Mouse (Mus musculus): Measurements from ENCODE around the gene Lta. TPM values are rescaled to one million over a fixed set of nuclear protein-coding genes. Genes with fewer than 3 reads are reported as not detected.

Lta gene
- polyA plus RNA-seq, 1 experiment from 2014 or later = 0.26 TPM

GRCm38 (mm10) chr17:35232659-35233058 is 27.5 kb upstream of the Lta start:
- 68% methylated on average over 5 of the region's 5 CpGs for WGBS
- H3K4me2 ChIP-seq = peak overlapping the region; percentile 71; the same call in 1 of the 2 replicates
- H3K4me3 ChIP-seq (ENCODE audit: low read depth, low read length) = no peak overlapping the region
- no peaks in the 10 kb centered on the region for H3K9me3 ChIP-seq (ENCODE audit: low read depth, low read length)
- ATAC-seq (ENCODE audit: insufficient read depth) (no peak), DNase-seq (no peak)
- H3K27ac ChIP-seq (ENCODE audit: low read depth) = peak overlapping the region; percentile 85; the same call in 1 of the 2 replicates
- peaks cover 13% of the 10 kb centered on the region; the same call in 1 of the 2 replicates for H3K4me1 ChIP-seq (ENCODE audit: insufficient read depth)
- no peak overlapping the region for H3K9ac ChIP-seq
- H3K27me3 ChIP-seq (ENCODE audit: insufficient read depth, low read length) = no peaks in the 10 kb centered on the region
- H3K36me3 ChIP-seq (ENCODE audit: insufficient read depth) = peaks cover 42% of the 10 kb centered on the region
- TF ChIP-seq CTCF (IDR thresholded peaks at IDR 0.05; ENCODE audit: low read depth) = no peak

- no peaks in the 10 kb centered on the region for H3K9me3 ChIP-seq (ENCODE audit: low read depth, low read length)
- ATAC-seq (ENCODE audit: insufficient read depth) (no peak), DNase-seq (peak; percentile 95)
- H3K9ac ChIP-seq = no peak overlapping the region
- H3K27ac ChIP-seq (ENCODE audit: low read depth) = no peak overlapping the region
- H3K4me2 ChIP-seq = no peak overlapping the region
- TF ChIP-seq CTCF (IDR thresholded peaks at IDR 0.05; ENCODE audit: low read depth) = peak; percentile 92
- H3K4me1 ChIP-seq (ENCODE audit: insufficient read depth) = peaks cover 13% of the 10 kb centered on the region; the same call in 1 of the 2 replicates
- no peak overlapping the region for H3K4me3 ChIP-seq (ENCODE audit: low read depth, low read length)
- H3K27me3 ChIP-seq (ENCODE audit: insufficient read depth, low read length) = no peaks in the 10 kb centered on the region
- WGBS = 14% methylated on average over 12 of the region's 12 CpGs
- H3K36me3 ChIP-seq (ENCODE audit: insufficient read depth) = peaks cover 45% of the 10 kb centered on the region
Observed at GRCm38 (mm10) chr17:35232043-35232442, 26.9 kb upstream of the Lta start.

- H3K27me3 ChIP-seq (ENCODE audit: insufficient read depth, low read length) = no peaks in the 10 kb centered on the region
- no peaks in the 10 kb centered on the region for H3K9me3 ChIP-seq (ENCODE audit: low read depth, low read length)
- no peak overlapping the region for H3K4me2 ChIP-seq
- peaks cover 46% of the 10 kb centered on the region for H3K36me3 ChIP-seq (ENCODE audit: insufficient read depth)
- DNase-seq = no peak
- peak overlapping the region; percentile 13; the same call in 1 of the 2 replicates for H3K9ac ChIP-seq
- no peak for ATAC-seq (ENCODE audit: insufficient read depth)
- H3K4me3 ChIP-seq (ENCODE audit: low read depth, low read length) = no peak overlapping the region
- 90% methylated on average over 10 of the region's 10 CpGs for WGBS
- TF ChIP-seq CTCF (IDR thresholded peaks at IDR 0.05; ENCODE audit: low read depth) = no peak
- no peak overlapping the region for H3K27ac ChIP-seq (ENCODE audit: low read depth)
- peaks cover 13% of the 10 kb centered on the region; the same call in 1 of the 2 replicates for H3K4me1 ChIP-seq (ENCODE audit: insufficient read depth)
Observed at GRCm38 (mm10) chr17:35231022-35231421, 25.9 kb upstream of the Lta start.

- H3K27ac ChIP-seq (ENCODE audit: low read depth) = no peak overlapping the region
- H3K36me3 ChIP-seq (ENCODE audit: insufficient read depth) = peaks cover 52% of the 10 kb centered on the region
- H3K4me2 ChIP-seq = no peak overlapping the region
- H3K4me1 ChIP-seq (ENCODE audit: insufficient read depth) = no peaks in the 10 kb centered on the region
- H3K9ac ChIP-seq = no peak overlapping the region
- 0 out of 2 replicates have a peak, but pooled peaks have one; percentile 5 for TF ChIP-seq CTCF (IDR thresholded peaks at IDR 0.05; ENCODE audit: low read depth)
- ATAC-seq (ENCODE audit: insufficient read depth) (no peak), DNase-seq (peak; percentile 37)
- no peaks in the 10 kb centered on the region for H3K27me3 ChIP-seq (ENCODE audit: insufficient read depth, low read length)
- H3K4me3 ChIP-seq (ENCODE audit: low read depth, low read length) = no peak overlapping the region
- 72% methylated on average over 14 of the region's 14 CpGs for whole genome bisulfite sequencing
- H3K9me3 ChIP-seq (ENCODE audit: low read depth, low read length) = no peaks in the 10 kb centered on the region
Observed at GRCm38 (mm10) chr17:35226561-35227046, 21.5 kb upstream of the Lta start.

- DNase-seq = no peak
- Histone ChIP-seq H3K36me3 (ENCODE audit: insufficient read depth) (peaks cover 48% of the 10 kb centered on the region), H3K9ac (no peak overlapping the region), H3K4me3 (ENCODE audit: low read depth, low read length) (no peak overlapping the region), H3K27ac (ENCODE audit: low read depth) (no peak overlapping the region), H3K4me1 (ENCODE audit: insufficient read depth) (no peaks in the 10 kb centered on the region), H3K4me2 (no peak overlapping the region), H3K9me3 (ENCODE audit: low read depth, low read length) (no peaks in the 10 kb centered on the region), H3K27me3 (ENCODE audit: insufficient read depth, low read length) (no peaks in the 10 kb centered on the region)
- ATAC-seq (ENCODE audit: insufficient read depth) = no peak
- WGBS = 94% methylated on average over 5 of the region's 5 CpGs
- TF ChIP-seq CTCF (IDR thresholded peaks at IDR 0.05; ENCODE audit: low read depth) = no peak
Observed at GRCm38 (mm10) chr17:35225456-35225855, 20.3 kb upstream of the Lta start.

GRCm38 (mm10) chr17:35224641-35225040 is 19.5 kb upstream of the Lta start:
- no peaks in the 10 kb centered on the region for H3K27me3 ChIP-seq (ENCODE audit: insufficient read depth, low read length)
- H3K4me3 ChIP-seq (ENCODE audit: low read depth, low read length) = no peak overlapping the region
- peaks cover 50% of the 10 kb centered on the region for H3K36me3 ChIP-seq (ENCODE audit: insufficient read depth)
- no peaks in the 10 kb centered on the region for H3K4me1 ChIP-seq (ENCODE audit: insufficient read depth)
- DNase-seq (no peak), ATAC-seq (ENCODE audit: insufficient read depth) (no peak)
- no peak overlapping the region for H3K27ac ChIP-seq (ENCODE audit: low read depth)
- no peak overlapping the region for H3K4me2 ChIP-seq
- no peak overlapping the region for H3K9ac ChIP-seq
- WGBS = 96% methylated on average over 4 of the region's 4 CpGs
- TF ChIP-seq CTCF (IDR thresholded peaks at IDR 0.05; ENCODE audit: low read depth) = no peak
- no peaks in the 10 kb centered on the region for H3K9me3 ChIP-seq (ENCODE audit: low read depth, low read length)

GRCm38 (mm10) chr17:35222299-35222698 is 17.1 kb upstream of the Lta start:
- no peak overlapping the region for H3K4me3 ChIP-seq (ENCODE audit: low read depth, low read length)
- H3K27me3 ChIP-seq (ENCODE audit: insufficient read depth, low read length) = no peaks in the 10 kb centered on the region
- TF ChIP-seq CTCF (IDR thresholded peaks at IDR 0.05; ENCODE audit: low read depth) = no peak; the same call in 1 of the 2 replicates
- no peaks in the 10 kb centered on the region for H3K4me1 ChIP-seq (ENCODE audit: insufficient read depth)
- ATAC-seq (ENCODE audit: insufficient read depth) = no peak
- H3K27ac ChIP-seq (ENCODE audit: low read depth) = peak overlapping the region; percentile 52; the same call in 1 of the 2 replicates
- H3K4me2 ChIP-seq = no peak overlapping the region
- 57% methylated on average over 6 of the region's 6 CpGs for WGBS
- H3K9me3 ChIP-seq (ENCODE audit: low read depth, low read length) = no peaks in the 10 kb centered on the region
- H3K36me3 ChIP-seq (ENCODE audit: insufficient read depth) = peaks cover 34% of the 10 kb centered on the region
- peak; percentile 45 for DNase-seq
- H3K9ac ChIP-seq = no peak overlapping the region
